Mouse (Mus musculus) kidney, adult 10 weeks (tissue): ENCODE data around the gene Tm4sf4. TPM values are rescaled to one million over a fixed set of nuclear protein-coding genes. Genes with fewer than 3 reads are reported as not detected.

Experiments
- polyA plus RNA-seq: library from polyadenylated mRNA; stranded (reverse); fragments of 350-450 nt; fragmentation: Illumina TruSeq; extraction: RNeasy Lipid Tissue Mini Kit (QIAGEN cat#74804); gene quantifications from one replicate; pipeline ENCODE4 v1.2.3, GENCODE M21; 2014; ENCODE audit warnings: low read depth, low replicate concordance

Tm4sf4 gene
- not detected for polyA plus RNA-seq

GRCm38 (mm10) chr3:57425089-57425730 is at the start of gene Tm4sf4:
TSS of gene Tm4sf4 (plus strand) at chr3:57425314.

Other genes starting within 250 kb of the Tm4sf4 start
- gene Tm4sf1, start 123.3 kb upstream of the Tm4sf4 start, polyA plus RNA-seq, result 169 TPM
- 65.7 TPM for gene Wwtr1, start 150.6 kb downstream of the Tm4sf4 start, polyA plus RNA-seq
- 14.2 TPM for gene Commd2, start 226.4 kb downstream of the Tm4sf4 start, polyA plus RNA-seq